Mouse (Mus musculus) activated CD4-positive, CD25-positive, alpha-beta regulatory T cell, adult 4 months (primary cell): ENCODE data around the gene Pde7b. TPM values are rescaled to one million over a fixed set of nuclear protein-coding genes. Genes with fewer than 3 reads are reported as not detected.

ENCODE experiments used
- ATAC-seq: one replicate; pipeline ENCODE4 v1.8.0; 2017
- polyA plus RNA-seq, 2 experiments: library from polyadenylated mRNA; unstranded; fragments of 100-300 nt; shearing (Covaris generic); gene quantifications; one replicate each; pipeline ENCODE4 v1.2.1; 2017

The Pde7b gene
- polyA plus RNA-seq, 2 experiments from 2014 or later: not detected

- no peak for ATAC-seq
Observed at GRCm38 (mm10) chr10:20420296-20420695, 304.6 kb downstream of the Pde7b start.

DNA sequence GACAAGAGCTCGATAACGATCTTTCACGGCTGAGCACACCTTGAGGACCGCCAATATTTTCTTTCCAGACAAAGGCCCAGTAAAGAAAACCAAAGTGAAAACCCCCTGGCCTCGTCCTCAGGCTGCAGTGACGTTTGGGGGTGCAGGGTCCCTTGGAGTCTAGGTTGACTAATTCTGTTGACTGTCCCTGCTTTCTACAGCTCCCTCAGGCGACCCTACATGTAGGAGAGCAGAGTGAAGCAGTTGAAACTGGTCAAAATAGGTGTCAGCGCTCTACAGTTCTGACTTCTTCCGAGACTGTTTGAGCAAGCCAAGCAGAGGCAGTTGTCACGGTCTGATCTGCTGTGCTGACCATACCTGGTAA lies 306.0 kb downstream of the Pde7b start:
- ATAC-seq: no peak

DNA sequence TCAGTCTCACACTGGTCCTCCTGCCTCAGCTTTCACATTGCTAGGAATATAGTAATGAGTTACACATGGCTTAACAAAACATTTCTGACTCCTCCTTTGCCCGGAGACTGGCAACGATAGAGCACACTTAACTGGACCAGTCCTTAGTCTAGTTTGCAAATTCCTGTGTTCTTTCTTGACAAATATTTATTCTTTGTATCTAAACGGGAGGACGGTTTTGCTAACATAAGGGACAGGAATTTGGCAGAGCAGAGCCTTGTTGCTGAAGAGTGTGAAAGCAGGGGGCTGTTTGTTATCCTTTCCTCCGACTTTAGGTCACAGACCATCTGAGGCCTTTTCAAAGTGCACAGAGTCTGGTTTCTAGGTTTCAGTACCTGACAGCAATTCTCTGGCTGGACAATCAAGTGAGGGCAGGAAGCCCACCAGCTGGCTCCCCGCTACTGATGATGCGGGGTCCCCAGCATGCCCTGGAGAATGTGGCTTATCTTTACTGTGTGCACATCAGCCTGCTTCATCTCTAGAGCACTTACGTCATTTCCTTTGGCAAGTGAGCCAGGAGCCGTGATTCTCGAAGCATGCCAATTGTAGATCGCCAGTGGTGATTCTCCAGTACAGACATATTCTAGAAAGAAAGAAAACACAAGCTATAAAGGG lies 306.5 kb downstream of the Pde7b start:
- ATAC-seq: no peak

DNA sequence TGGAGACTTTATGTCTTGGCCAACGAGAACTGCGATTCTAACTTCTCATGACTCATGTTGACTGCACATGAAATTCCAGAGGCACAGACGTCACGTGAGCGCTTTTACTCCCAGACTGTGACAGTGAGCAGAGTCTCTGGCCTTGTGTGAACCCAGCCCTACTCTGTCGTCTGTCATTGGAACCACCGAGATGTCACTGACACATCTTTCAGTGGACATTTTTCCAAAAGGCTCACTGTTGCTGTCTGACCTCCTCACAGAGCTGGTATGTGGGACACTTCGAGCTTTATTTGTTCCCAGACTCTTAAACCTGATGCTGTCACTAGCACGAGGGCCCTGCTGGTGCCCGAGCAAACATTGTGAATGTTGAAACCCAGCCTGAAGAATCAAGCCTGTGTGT lies 315.7 kb downstream of the Pde7b start:
- ATAC-seq: no peak

DNA sequence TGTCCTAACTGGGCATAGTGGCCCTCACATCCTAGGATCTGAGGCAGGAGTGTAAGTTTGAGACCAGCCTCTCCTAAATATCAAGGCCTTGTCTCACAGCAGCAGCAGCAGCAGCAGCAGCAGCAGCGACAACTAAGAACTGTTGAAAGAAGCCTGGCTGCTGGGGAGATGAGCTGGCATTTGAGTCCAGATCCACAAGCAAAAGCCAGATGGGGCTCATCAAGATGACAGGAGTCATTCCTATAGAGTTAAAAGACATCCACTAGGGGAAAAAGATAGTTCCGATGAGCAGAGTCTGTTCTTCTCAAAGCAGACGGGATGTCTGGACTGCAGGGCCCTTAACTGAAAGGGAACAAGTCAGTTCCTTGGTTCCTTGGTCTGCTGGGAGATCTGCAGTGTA lies 316.5 kb downstream of the Pde7b start:
- no peak for ATAC-seq

GRCm38 (mm10) chr10:20405471-20405870 lies 319.4 kb downstream of the Pde7b start:
- no peak for ATAC-seq

- no peak for ATAC-seq
Observed at GRCm38 (mm10) chr10:20402941-20403340, 321.9 kb downstream of the Pde7b start.

DNA sequence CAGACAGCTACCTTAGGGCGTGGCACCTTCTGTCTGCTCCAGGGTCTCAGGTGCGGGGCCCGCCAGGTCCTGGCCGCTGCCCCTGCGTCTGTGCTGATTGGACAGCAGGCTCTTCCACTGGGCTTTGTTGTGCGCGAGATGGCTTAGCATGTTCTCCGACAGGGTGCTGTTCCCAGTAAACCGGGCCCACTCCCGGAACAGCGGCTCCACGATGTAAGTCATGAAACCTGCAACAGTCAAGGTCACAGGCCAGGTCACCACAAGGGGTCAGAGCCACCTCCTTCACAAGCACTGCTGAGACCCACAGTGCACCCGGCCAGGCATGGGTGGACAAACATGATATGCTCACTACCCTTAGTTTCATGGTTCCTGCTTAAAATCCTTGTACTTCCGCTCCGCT lies 324.5 kb downstream of the Pde7b start:
- ATAC-seq: no peak

- ATAC-seq: no peak
Observed at GRCm38 (mm10) chr10:20398641-20399390, 326.1 kb downstream of the Pde7b start.

- ATAC-seq: peak; percentile 19
Observed at GRCm38 (mm10) chr10:20398224-20398623, 326.7 kb downstream of the Pde7b start.

DNA sequence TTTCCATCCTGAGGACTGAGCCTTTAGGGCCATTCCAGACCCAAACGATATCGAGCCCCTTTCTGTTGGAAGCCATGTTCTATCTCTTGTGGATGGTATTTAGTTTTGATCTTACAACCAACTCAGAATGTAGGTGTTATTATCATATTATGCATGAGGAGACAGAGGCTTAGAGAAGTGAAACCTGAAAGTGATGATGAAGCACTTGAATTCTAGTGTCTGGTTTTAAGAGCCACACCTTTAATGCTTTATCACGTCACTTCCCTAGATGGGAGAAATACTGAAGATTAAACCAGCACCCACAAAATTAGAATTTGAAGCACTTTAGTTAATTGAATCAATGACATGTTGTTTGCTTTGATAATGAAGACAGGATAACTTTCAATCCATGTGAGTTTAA lies 329.1 kb downstream of the Pde7b start:
- ATAC-seq: no peak

DNA sequence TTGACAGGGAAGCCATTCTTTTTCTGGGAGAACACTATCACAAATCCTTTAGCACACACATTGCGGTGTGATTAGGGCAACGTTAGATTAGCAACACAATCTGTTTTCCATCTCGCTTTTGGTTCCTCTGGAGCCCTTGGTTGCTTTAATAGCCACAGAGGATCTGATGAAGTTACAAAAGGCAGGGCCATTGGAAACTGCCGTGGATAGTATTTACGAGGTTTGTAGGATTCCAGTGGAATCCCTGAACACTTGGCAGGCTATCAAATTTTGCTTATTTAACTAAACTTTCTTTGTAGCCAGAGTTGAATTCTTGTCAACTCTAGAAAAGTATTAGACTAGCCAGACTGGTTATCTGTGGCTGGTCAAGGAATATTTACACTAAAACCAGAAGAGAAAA lies 330.1 kb downstream of the Pde7b start:
- ATAC-seq: no peak

DNA sequence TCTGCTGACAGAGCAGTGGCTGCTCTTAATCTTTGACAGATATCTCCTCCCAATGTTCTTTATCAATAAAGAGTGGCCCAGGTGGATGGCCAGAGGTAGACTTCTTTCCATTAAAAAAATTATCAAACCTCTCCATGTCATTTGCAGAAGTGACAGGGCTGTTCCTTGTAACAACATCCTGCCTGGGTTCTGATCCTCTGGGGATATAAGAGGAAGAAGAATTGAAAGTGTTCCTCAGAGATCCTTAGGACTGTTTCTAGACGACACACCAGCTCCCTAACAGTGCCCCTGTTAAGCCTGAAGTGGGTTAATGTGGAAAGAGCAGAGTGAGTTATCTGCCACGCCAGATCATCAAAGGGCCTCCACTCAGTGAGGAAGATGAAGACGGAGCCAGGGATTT lies 334.3 kb downstream of the Pde7b start:
- no peak for ATAC-seq

DNA sequence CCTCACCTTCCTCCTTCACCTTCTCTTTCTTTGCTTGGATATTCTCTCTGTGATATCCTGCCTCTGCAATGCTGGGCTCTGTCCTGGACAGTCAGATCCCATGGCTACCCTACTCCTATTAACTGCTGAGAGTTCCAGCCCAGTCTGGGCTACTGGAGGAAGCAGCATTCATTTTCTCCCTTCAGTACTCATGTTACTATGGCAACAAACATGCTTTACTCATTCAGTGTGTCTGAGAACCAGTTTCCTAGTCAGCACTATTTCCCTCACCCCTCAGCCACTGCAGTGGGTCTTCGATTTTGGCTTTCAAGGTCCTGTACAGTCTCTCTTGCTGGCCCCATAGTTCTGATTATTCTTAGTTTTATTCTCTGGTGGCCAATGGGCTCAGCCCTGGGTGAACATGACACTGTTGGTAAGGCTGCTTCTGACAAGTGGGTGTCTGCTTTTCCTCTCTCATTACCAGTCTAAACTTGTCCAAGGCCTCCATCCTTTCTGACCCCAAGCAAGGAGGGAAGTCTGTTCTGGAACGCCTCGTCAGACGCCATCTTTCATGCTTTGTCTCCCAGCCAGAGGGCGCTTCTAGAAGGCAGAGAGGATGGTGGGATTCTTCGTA lies 342.0 kb downstream of the Pde7b start:
- ATAC-seq: no peak

DNA sequence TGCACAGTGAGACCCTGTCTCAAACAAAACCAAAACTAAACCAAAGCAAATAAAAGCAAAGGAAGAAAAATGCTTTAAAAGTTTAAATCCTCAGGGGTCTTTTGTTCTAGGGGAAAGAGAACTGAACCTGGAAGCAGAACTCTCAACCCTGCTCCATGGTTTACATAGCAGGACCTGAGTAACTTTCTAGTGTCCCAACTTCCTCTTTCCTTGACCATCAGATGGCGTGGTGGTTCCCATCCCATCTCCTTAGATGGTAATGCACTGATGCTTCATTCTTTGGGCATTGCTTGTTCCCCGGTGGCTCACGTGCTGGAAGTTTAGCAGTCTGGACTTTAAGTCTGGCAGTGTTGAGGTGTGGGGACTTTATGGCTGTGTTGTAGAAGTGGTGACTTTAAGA lies 343.5 kb downstream of the Pde7b start:
- no peak for ATAC-seq

DNA sequence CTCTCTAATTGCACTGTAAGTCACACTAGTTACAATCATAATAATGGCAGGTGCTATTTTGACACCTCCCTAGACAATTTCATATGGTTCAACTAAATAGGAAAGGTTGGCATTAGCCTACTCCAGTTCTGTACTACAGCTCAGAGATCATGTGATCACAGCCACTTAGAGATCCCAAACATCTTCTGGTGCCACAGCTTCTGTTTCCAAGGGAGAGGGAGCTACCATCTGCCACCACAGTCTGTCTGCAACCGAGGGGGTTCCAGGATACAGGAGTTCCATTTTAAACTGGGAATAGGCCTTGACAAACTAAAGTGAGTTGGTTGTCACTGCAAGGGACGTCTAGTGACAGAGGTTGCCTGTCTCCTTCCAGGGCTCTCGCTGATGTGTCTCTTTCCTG lies 344.1 kb downstream of the Pde7b start:
- no peak for ATAC-seq

- ATAC-seq: no peak
Observed at GRCm38 (mm10) chr10:20379071-20379735, 345.7 kb downstream of the Pde7b start.

- no peak for ATAC-seq
Observed at GRCm38 (mm10) chr10:20377621-20378020, 347.3 kb downstream of the Pde7b start.

DNA sequence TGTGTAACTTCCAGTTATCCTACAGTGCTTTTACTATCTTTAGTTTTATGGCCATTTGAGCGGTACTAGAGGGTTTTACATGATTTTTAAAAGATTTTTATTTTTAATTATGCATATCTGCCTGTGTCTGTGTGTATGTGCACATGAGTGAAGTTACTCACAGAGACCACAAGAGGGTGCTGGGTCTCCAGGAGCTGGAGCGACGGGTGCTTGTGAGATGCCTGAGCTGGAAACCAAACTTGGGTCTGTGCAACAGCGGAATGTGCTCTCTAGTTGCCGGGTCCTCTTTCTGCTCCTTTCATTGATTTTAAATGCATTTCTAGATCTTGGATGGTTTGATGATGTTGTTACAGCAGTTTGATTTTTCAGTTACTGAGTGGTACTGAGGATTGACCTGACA lies 352.8 kb downstream of the Pde7b start:
- ATAC-seq: no peak

GRCm38 (mm10) chr10:20362450-20363118 lies 362.3 kb downstream of the Pde7b start:
- no peak for ATAC-seq

- ATAC-seq: peak; percentile 82
Observed at GRCm38 (mm10) chr10:20361542-20362449, 363.1 kb downstream of the Pde7b start.

DNA sequence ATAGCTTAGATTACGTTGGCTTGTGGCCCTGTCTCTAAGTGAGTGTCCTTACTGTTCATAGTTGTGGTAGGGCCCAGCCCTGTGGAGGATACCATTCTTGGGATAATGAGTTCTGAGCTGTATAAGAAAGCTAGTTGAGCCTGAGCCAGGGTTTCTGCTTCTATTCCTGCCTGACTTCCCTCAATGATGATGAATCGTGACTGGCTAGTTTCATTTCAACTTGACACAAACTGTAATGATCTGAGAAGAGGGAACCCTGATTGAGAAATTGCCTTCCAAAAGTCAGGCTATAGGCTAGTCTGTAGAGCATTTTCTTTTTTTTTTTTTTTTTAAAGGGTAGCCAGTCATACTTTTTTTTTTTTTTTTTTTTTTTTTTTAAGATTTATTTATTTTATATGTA lies 376.0 kb downstream of the Pde7b start:
- ATAC-seq: no peak
